Mouse (Mus musculus) stomach, embryonic 14.5 days (tissue): ENCODE data around the gene Cbl. TPM values are rescaled to one million over a fixed set of nuclear protein-coding genes. Genes with fewer than 3 reads are reported as not detected.

ENCODE experiments used
- ATAC-seq: fragments of 200-750 bp; cut with Nextera tagmentation; 2 replicates; pipeline ENCODE4 v1.8.0; 2017; ENCODE audit warnings: low read depth, moderate TSS enrichment; ENCODE audit not compliant: insufficient number of reproducible peaks, insufficient read depth, low FRiP score
- H3K27ac ChIP-seq: fragments of 300-500 bp; sonication (generic); 2 replicates; pipeline ENCODE4 v1.5.1; 2014; ENCODE audit warnings: mild to moderate bottlenecking, low read length, moderate library complexity, mixed read lengths
- H3K27me3 ChIP-seq: fragments of 300-500 bp; sonication (generic); 2 replicates; pipeline ENCODE4 v1.6.1; 2014; ENCODE audit warnings: low read length, control low read depth, mixed read lengths; ENCODE audit not compliant: control insufficient read depth, insufficient read depth
- H3K36me3 ChIP-seq: fragments of 300-500 bp; sonication (generic); 2 replicates; pipeline ENCODE4 v1.6.1; 2014; ENCODE audit warnings: mild to moderate bottlenecking, control low read depth, low read length, moderate library complexity, mixed read lengths; ENCODE audit not compliant: control insufficient read depth, insufficient read depth
- H3K4me1 ChIP-seq: fragments of 300-500 bp; sonication (generic); 2 replicates; pipeline ENCODE4 v1.6.1; 2014; ENCODE audit warnings: low read length, control low read depth, mixed read lengths; ENCODE audit not compliant: control insufficient read depth, insufficient read depth
- H3K4me2 ChIP-seq: fragments of 300-500 bp; sonication (generic); replicated peaks from 2 replicates; pipeline ENCODE4 v1.6.1; 2014; ENCODE audit warnings: low read depth, low read length, control low read depth
- H3K4me3 ChIP-seq: fragments of 300-500 bp; sonication (generic); 2 replicates; pipeline ENCODE4 v1.5.1; 2014; ENCODE audit warnings: low read depth, low read length, control low read depth
- H3K9ac ChIP-seq: fragments of 300-500 bp; sonication (generic); replicated peaks from 2 replicates; pipeline ENCODE4 v1.6.1; 2014; ENCODE audit warnings: low read depth, mild to moderate bottlenecking, control low read depth, low read length, moderate library complexity, mixed read lengths
- H3K9me3 ChIP-seq: fragments of 300-500 bp; sonication (generic); 2 replicates; pipeline ENCODE4 v1.6.1; 2016; ENCODE audit warnings: low read depth, low read length, control low read depth; ENCODE audit not compliant: control insufficient read depth
- WGBS: fragments of 180-500 bp; shearing (Covaris S2); extraction: QIAGEN DNeasy Blood & Tissue Kit; methylation state at CpG from one replicate; pipeline ENCODE4 v1.1.7; 2014; 5-methylcytosine and 5-hydroxymethylcytosine counted together
- polyA plus RNA-seq: library from polyadenylated mRNA; unstranded; fragments of >200 nt; fragmentation: Nextera tagmentation; extraction: Ambion mirVana; gene quantifications from 2 replicates; pipeline ENCODE4 v1.2.1, GENCODE M21; 2014

The Cbl gene
- polyA plus RNA-seq, 1 experiment from 2014 or later = 19.9 TPM

DNA sequence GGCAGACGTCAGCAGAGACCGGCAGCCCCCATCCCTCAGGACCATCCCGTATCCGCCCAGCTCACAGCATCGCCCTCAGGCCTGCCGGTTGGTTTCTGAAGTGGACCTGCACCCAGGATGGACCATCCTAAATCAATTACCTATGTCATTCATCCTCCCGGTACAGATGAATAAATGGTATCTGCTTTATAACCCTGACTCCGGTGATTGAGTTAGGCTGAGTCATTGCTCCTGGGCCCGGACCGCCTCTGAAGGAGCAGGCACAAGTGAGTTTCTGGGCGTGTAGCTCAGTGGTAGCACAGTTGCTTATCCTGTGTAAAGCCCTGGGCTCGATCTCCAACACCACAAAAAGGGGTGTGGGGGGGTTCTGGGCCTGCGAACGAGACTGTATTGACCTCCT, 27.5 kb upstream of the Cbl start:
- Histone ChIP-seq H3K36me3 (0 out of 2 replicates have a peak, but pooled peaks cover 4% of the 10 kb centered on the region), H3K9me3 (no peaks in the 10 kb centered on the region), H3K4me3 (no peak overlapping the region), H3K4me2 (no peak overlapping the region), H3K4me1 (no peaks in the 10 kb centered on the region), H3K27me3 (no peaks in the 10 kb centered on the region), H3K9ac (no peak overlapping the region), H3K27ac (no peak overlapping the region)
- WGBS = 83% methylated on average over 14 of the region's 14 CpGs
- ATAC-seq = no peak

DNA sequence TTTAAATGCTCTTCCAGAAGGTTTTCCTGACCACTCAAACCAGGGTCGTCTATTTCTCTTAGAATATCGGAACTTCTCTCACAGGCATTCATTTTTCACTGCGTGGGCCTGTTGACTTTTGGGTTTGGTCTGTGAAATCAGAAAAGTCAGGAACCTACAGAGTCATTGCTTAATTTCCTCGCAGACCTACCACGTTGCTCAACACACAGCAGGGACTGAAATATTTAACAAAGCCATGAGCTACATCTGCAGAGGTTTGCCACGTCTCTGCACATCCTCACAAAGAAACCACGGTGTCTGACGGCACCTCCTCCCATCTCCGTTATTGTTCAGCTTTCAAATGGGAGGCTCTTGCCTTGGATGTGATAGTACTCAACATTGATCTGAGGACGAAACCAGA, 25.2 kb upstream of the Cbl start:
- ATAC-seq = no peak
- 0 out of 2 replicates have a peak, but pooled peaks cover 4% of the 10 kb centered on the region for H3K36me3 ChIP-seq
- H3K27me3 ChIP-seq = no peaks in the 10 kb centered on the region
- H3K9ac ChIP-seq = no peak overlapping the region
- peaks cover 5% of the 10 kb centered on the region; the same call in 1 of the 2 replicates for H3K4me1 ChIP-seq
- 81% methylated on average over 10 of the region's 10 CpGs for WGBS
- no peaks in the 10 kb centered on the region for H3K9me3 ChIP-seq
- no peak overlapping the region for H3K4me3 ChIP-seq
- H3K27ac ChIP-seq = no peak overlapping the region
- H3K4me2 ChIP-seq = no peak overlapping the region

DNA sequence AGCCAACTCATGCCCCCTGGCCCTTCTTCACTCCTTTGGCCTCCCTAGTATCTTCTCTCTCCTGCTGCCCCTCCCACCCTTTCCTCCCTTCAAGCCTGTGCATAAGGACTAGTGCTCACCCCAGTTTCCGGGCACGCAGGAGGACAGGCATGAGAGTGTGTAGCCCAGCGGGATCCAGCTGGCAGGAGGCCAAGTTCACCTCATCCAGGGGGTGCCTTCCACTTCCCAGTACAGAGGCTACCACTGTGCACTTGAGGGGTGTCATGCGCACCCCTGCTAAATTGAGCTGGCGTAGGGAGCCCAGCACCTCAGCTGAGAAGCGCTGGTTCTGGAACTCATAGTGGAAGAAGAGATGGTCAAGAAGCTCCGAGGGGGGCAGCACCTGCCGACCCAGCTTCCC, 22.4 kb upstream of the Cbl start:
- Histone ChIP-seq H3K36me3 (no peaks in the 10 kb centered on the region), H3K4me1 (peaks cover 8% of the 10 kb centered on the region; the same call in 1 of the 2 replicates), H3K4me3 (no peak overlapping the region), H3K4me2 (no peak overlapping the region), H3K27ac (no peak overlapping the region), H3K27me3 (no peaks in the 10 kb centered on the region), H3K9ac (no peak overlapping the region), H3K9me3 (no peaks in the 10 kb centered on the region)
- 82% methylated on average over 8 of the region's 8 CpGs for WGBS
- ATAC-seq = no peak

DNA sequence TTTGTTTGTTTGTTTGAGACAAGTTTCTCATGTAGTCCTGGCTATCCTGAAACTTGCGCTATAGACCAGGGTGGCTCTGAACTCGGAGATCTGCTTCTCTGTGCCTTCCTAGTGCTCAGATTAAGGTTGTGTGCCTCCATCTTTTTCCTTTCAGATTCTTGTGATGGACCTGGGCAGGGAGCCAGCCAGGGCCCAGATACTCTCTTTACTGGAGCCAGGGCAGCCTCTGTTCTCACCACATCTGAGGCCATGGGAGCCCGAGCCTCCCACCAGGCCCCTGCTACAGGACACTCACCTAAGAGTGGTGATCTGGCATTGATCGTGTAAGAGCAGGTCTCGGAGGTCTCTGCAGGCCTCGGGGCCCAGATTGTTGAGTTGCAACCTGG, 21.3 kb upstream of the Cbl start:
- no peak overlapping the region for H3K9ac ChIP-seq
- H3K4me3 ChIP-seq = no peak overlapping the region
- H3K4me1 ChIP-seq = peaks cover 8% of the 10 kb centered on the region; the same call in 1 of the 2 replicates
- H3K27me3 ChIP-seq = no peaks in the 10 kb centered on the region
- no peaks in the 10 kb centered on the region for H3K9me3 ChIP-seq
- no peak overlapping the region for H3K4me2 ChIP-seq
- no peaks in the 10 kb centered on the region for H3K36me3 ChIP-seq
- WGBS = 67% methylated on average over 6 of the region's 6 CpGs
- H3K27ac ChIP-seq = no peak overlapping the region
- no peak for ATAC-seq

DNA sequence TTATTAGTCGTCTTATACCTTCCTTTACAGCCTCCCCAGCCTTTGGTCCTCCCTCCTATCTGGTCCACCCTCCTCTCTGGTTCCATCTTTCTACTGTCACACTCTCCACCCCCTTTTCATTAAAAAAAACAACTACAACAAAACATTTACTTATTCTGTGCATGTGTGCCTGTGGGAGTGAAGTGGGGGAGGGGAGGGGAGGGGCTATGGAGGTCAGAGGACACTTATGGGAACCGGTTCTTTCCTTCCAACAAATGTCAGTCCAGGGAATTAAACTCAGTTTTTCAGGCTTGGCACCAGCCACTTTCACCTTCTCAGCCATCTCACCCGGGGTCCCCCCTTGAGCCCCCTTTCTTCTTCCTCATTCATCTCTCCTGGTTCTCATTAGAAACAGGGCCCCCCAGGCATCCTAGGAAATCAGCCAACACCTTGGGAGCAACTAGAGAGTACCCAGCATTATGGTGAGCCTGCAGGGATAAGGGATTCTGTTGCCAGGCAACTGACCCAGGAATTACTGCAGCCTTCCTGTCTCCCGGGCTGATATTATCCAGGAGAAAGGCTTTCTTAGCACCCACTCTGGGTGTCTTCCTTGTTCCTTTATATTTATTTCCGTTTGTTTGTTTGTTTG, 20.8 kb upstream of the Cbl start:
- Histone ChIP-seq H3K4me2 (no peak overlapping the region), H3K27me3 (no peaks in the 10 kb centered on the region), H3K9ac (no peak overlapping the region), H3K27ac (no peak overlapping the region), H3K9me3 (no peaks in the 10 kb centered on the region), H3K36me3 (no peaks in the 10 kb centered on the region), H3K4me3 (no peak overlapping the region), H3K4me1 (peaks cover 8% of the 10 kb centered on the region; the same call in 1 of the 2 replicates)
- no peak for ATAC-seq
- 17% methylated on average over 5 of the region's 5 CpGs for WGBS

DNA sequence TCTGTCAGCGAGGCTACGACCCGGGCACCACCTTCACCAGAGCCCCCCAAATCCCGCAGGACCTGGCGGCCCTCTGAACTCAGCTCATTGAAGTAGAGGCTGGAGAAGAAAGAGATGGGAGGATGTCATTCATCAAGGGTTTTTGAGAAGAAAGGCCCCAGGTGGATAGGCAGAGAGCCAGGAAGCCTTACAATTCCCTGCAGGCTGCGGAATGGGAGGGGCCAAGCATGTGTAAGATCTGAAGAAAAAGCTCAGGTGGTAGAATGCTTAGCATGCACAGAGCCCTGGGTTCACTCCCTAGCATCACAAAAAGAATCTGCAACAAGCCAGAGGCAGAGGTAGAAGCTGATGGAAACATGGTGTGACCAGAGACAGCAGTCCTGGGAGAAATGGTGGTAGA, 19.6 kb upstream of the Cbl start:
- ATAC-seq = no peak
- no peaks in the 10 kb centered on the region for H3K27me3 ChIP-seq
- WGBS = 68% methylated on average over 6 of the region's 6 CpGs
- no peak overlapping the region for H3K4me2 ChIP-seq
- no peaks in the 10 kb centered on the region for H3K36me3 ChIP-seq
- H3K9ac ChIP-seq = no peak overlapping the region
- peaks cover 8% of the 10 kb centered on the region; the same call in 1 of the 2 replicates for H3K4me1 ChIP-seq
- no peak overlapping the region for H3K4me3 ChIP-seq
- no peak overlapping the region for H3K27ac ChIP-seq
- no peaks in the 10 kb centered on the region for H3K9me3 ChIP-seq

DNA sequence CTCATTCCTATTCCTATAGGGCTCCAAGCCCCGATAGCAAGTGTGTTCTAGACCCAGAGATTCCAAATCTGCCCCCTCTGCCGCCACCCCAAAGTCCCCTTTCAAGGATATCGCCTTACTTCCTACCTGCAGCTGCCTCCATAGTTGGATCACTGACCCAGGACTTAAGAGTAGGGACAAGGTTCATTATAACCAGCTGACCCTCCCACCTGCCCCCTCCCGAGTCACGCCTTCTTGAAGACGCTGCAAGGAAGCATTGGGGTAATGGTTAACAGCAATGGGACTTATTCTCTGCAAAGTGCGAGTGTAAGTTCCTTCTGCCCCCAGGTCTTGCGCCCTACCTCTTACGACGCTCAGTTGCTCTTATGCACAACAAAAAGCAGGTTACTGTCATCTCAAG, 17.5 kb upstream of the Cbl start, which contains the start of gene Pdzd3:
Pdzd3 (minus strand) TSS at position 158 of the 400 bp plus-strand sequence.
- Histone ChIP-seq H3K9ac (no peak within 1 kb of the TSS), H3K4me1 (peaks cover 8% of the 10 kb centered on the region; the same call in 1 of the 2 replicates), H3K36me3 (no peaks in the 10 kb centered on the region), H3K27me3 (no peaks in the 10 kb centered on the region), H3K4me3 (no peak within 1 kb of the TSS), H3K4me2 (no peak within 1 kb of the TSS), H3K9me3 (no peaks in the 10 kb centered on the region), H3K27ac (no peak within 1 kb of the TSS)
- WGBS = 73% methylated on average over 10 of the region's 10 CpGs
- ATAC-seq = no peak

DNA sequence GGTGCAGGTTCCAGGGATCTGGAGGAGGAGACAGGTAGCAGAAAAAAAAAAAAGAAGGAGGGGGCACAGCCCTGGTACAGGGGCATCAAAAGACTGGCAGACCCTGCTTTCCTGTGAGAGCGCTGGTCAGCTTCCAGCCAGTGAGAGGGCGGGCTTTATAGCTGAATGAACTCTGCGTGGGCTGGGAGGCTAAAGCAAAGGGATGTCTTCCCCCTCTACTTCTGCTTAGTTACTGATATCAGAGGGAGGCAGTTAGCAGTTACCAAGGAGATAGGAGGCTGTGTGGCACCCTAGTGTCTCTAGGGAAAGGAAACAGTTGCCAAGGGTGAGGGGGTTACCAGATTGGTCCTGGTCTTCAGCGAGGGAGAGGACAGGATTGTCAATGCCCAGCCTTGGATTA, 16.6 kb upstream of the Cbl start:
- H3K4me2 ChIP-seq = no peak overlapping the region
- H3K27ac ChIP-seq = no peak overlapping the region
- H3K9me3 ChIP-seq = no peaks in the 10 kb centered on the region
- no peak for ATAC-seq
- 53% methylated on average over 4 of the region's 4 CpGs for WGBS
- no peaks in the 10 kb centered on the region for H3K27me3 ChIP-seq
- H3K4me3 ChIP-seq = no peak overlapping the region
- no peaks in the 10 kb centered on the region for H3K36me3 ChIP-seq
- peaks cover 8% of the 10 kb centered on the region; the same call in 1 of the 2 replicates for H3K4me1 ChIP-seq
- no peak overlapping the region for H3K9ac ChIP-seq
